Mouse (Mus musculus): Measurements from ENCODE around the gene Sik2. TPM values are rescaled to one million over a fixed set of nuclear protein-coding genes. Genes with fewer than 3 reads are reported as not detected.

The Sik2 gene
- total RNA-seq, 1 experiment from 2014 or later: 137 TPM

DNA sequence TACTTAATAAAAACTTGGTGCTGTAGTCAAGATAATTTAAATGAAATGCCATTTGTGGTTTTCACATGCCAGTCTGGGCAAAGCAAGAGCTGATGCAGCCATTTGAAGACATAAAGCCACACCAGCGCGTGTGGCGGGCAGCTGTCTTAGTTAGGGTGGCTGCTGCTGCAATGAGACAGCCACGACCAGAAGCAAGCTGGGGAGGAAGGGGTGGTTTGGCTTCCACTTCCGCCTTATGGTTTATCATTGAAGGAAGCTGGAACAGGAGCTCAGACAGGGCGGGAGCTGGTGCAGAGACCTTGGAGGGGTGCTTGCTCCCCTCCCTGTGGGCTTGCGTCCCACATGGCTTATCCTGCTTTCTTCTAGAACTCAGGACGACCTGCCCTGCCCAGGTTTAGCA lies 143.1 kb downstream of the Sik2 start:
- no peak for DNase-seq

DNA sequence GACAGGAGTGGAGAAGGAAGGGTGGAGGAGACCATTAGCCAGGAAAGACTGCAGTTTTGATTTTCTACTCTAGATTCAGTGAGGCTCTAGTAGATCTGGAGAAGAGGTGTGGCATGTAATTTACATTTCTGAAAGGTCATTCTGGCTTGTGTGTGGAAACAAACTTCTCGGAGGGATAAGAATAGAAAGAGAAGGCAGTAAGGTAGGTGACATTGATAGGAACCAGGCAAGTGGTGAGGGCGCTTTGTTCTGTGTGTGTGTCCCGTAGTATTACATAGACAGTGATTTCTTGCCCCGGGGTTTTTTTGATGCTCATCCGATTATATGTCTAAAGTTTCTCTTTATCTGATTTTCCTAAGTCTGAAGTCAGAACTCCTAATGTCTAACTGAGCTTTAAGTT lies 144.0 kb downstream of the Sik2 start:
- DNase-seq: no peak

DNA sequence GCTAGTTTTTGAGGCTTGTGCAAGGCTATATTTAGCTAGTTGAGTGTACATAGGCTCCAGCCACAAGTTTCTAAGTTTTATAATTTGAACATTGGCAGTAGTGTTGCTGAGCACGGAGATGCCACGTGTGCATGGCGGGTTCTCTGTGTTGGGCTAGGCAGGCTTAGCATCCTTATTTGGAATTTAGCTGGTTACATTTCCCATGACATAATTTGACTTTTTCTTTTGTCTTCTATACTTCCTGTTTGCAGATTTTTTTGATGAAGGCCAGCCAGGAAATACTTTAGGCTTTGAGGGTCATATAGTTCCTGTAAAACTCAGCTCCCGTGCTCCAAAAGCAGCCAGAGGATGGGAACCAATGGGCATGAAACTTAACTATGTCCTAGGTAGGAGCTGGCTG lies 145.0 kb downstream of the Sik2 start:
- no peak for DNase-seq

DNA sequence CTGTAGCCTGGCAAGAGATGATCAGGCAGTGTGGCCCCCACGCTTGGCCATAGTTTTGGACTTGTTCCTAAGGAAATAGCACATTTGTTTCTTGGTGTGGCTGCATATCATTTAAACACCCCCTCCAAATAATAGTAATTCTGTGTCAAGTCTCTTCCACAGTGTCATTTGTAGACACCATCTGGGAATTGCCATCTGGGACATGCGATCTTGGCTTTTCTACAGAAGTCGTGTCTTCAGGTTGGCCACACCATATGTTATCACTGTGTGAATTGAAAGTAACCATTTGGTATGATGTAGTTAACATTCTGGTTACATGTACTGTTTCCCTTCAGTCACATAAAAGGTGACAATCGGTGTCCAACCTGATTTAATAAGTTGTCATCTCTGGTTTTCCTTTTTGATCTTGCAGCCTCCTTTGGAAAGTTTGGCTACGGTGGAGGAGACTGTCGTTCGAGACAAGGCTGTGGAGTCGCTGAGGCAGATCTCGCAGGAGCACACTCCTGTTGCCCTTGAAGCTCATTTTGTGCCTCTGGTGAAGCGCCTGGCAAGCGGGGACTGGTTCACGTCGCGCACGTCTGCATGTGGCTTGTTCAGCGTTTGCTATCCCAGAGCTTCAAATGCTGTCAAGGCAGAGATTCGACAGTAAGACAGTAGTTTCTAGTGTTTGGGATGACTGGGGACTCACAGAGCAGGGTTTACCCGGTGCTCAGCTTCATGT lies 147.6 kb downstream of the Sik2 start:
- DNase-seq: no peak

DNA sequence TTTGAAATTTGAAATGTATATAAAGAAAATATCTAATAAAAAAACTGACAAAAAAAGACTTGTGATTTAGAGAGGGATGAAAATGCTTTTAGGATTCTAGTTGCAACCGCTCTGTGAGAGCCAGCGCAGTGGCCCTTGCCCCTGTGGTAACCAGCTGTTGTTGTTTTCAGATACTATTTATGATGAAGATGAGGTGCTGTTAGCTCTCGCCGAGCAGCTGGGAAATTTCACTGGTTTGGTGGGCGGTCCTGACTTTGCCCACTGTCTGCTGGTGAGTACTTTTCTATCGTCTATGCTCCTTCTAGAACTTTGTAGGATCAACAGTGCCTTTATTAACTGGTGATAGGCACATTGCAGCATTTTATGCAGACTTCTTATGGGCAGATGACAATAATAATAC lies 150.2 kb downstream of the Sik2 start:
- DNase-seq: no peak

DNA sequence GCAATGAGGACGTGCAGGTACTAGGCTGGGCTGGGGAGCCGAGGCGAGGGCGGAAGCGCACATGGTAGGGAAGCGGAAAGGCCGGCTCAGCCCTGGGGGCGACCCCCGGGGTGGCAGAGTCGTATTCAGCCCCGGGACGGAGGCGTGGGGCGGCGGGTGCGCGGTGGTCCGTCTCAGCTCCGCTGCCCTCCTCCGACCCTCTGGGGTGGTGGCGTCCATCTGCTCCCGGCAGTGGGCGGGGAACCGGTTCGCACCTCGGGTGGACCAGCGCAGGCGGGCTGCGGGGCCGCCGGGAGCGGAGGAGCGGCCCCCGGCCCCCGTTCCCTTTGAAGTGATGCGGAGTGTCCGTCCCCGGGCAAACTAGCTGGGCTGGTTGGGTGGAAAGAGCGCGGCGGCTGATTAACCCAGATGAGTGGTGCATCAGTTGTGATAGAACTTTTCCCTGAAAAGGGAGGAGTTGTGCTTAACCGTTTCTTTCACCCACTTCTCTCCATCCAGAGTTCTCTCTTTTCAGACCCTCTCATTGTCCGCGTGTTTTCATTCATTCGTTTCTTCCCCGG lies 151.7 kb downstream of the Sik2 start:
- DNase-seq: peak; percentile 64

DNA sequence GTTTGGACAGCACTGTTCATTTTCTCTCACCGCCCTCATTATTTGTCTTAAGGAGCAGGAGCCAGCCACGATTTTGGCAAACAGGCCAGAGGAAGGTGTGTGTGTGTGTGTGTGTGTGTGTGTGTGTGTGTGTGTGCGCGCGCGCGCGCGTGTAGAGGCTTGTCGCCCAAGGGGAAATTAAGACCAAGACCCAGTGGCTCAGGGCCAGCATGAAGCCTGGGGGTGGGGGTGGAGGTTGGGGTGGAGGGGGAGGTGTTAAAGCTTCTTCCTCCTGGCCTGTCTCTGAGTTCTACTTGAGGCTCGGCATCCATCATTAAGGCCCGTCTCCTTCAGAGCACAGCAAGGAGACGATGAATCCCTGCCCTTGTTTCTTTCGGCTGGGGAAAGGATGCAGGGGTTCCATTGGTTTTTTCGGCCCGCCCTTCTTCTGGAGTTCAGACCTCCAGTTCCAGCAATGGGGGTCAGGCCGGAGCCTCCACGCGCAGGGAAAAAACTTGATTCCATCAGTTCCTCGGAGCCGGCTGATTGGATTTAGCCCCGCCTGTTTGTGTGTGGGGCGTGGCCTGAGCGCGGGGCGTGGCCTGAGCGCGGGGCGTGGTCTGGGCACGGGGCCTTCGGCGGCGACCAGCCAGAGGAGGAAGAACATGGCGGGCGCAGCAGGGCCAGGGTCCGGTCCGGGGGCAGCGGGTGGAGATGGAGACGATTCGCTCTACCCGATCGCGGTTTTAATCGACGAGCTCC lies 152.4 kb downstream of the Sik2 start:
- peak; percentile 95 for DNase-seq

DNA sequence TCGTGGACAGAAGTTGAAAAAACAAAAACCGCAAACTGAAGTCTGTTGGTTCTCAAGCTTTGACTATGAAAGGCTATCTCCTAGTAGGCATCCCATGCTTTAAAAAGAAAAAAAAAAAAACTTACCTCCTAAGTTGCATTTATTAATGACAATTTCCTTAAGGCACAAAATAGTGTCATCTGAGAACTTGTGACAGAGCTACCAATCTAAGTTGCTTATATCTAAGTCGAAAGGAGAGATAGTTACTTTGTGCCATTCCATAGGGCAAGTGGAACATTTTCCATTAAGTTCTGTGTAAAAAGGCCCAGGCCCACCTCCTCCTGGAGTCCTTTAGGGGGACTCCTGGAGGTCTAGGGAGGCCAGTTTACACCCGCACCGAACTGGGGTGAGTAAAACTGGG lies 153.1 kb downstream of the Sik2 start:
- DNase-seq: no peak

DNA sequence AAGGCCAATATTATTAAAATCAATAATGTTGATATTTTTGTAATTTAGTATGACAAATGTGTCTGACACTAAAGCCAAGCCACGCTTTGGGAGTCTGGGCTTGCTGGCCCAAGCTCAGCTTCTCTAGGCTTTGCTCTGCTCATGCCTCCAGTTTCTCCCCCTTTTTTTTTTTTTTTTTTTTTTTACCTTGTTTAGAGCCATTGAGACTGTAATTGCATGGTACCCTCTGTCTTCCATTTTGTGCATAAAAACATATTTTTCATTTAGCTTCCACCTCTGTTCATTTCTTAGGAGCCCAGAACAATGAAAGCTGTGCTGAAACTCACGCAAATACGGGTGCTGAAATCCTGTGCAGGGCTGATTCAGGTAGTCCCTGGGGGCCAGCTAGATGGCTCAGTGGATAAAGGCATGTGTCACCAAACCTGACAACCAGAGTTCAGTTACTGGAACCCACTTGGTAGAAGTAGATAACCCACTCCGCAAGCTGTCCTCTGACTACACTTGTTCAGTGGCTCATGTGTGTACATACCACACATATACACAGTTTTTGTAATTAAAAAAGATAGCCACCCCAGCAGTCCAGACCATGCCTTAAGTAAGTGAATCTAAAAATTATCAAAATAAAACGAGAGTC lies 153.6 kb downstream of the Sik2 start:
- no peak for DNase-seq

DNA sequence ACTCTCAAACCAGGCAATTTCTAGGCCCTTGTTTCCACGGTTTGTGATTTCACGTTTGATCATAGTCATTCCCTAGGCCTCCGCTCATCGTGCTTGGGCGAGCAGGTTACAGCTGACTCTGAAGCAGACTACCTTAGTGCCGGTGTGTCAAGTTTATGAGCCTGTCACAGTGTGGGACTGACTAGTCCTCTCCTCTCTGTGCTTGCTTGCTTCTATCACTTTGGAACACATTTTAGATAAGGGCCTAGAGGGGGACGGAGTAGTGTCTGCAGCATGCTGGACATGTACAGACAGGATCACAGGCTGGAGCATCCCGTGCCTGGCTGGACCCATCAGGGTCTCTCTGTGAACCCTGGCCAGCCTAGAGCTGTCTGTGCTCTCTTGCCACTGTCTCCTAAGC lies 154.5 kb downstream of the Sik2 start:
- DNase-seq: no peak

DNA sequence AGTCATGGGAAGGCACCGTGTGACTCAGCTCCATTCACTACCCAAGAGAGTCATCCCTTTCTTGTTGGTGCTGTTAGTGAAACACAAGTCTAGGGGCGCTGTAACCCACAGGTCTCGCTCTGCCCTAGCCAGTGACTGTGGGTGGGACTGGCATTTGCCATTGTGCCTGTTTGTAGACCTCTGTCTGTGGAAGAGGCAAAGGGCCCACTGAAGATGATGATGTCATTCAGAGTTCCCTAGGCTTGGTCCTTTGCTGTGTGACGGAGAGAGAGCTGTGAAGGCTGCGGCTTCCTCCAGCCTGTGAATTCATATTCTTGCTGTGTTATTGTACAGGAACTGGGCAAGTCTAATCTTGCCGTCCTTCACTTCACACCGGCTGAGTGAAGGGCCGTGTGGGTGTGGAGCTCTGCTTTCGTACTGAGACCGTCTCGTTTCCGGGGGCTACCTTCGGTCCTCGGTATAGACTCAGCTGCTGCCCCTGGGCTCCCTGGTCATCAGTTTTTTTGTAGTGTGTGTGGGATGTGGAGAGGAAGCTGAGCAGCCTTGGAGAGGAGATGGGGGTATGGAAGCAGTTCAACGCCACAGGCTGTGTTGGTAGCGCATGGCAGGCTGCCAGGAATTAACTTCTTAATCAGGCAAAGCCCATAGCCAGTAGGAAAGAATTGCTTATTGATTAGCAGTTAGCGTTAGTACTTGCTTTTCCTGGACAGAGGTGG lies 156.1 kb downstream of the Sik2 start:
- DNase-seq: peak; percentile 29

DNA sequence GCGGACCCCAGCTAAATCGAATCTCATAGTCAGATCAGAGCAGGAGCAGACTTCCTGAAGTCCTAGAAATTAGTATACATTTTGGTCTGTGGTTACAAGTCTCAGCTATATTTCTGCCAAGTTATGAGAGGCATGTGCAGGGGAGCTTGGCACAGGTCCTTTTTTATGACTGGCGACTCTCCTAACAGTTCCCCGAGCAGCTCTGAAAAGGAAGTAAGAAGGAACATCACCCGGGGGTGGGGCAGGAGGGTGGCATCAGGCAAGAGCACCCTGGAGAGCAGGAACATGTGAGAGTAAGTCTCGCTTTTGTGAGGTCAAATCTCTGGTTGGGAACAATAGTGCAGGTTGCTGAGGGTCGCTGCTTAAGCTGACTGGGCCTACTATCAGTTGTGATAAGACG lies 158.2 kb downstream of the Sik2 start:
- DNase-seq: no peak

DNA sequence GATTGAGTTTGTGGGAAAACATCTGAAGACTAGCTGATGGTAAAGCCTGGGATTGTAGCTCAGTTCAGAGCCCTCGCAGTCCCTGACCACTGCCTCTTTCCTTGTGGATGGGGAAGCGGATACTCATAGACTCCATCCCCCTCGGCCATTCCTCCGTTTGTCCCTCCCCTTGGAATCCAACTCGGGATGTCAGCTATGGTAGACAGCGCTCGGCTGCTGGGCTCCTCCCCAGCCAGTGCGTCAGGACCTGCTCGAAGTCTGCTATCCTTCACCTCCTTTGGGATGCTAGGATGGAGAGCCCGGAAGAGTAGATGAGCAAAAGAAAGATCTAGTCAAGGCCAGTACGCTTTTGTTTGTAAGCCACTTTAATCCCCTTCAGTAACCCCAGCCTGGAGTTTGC lies 158.6 kb downstream of the Sik2 start:
- no peak for DNase-seq

DNA sequence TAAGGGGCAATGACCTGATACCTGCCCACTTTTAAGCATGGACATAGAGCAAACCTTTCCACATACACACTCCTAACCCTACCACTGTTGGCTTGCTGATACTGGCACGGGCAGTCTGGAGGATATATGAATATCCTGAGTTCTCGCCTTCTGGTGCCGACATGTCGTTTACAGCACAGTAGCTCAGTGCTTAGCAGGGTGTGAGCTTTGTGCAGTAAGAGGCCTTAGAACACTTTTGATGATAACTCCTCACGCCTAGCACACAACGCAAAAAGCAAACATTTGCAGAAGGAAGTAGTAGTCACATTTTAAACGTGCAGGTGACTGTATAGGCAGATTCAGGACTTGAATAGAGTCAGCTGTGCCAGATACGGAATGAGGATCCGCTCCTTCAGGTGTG lies 159.1 kb downstream of the Sik2 start:
- DNase-seq: no peak

DNA sequence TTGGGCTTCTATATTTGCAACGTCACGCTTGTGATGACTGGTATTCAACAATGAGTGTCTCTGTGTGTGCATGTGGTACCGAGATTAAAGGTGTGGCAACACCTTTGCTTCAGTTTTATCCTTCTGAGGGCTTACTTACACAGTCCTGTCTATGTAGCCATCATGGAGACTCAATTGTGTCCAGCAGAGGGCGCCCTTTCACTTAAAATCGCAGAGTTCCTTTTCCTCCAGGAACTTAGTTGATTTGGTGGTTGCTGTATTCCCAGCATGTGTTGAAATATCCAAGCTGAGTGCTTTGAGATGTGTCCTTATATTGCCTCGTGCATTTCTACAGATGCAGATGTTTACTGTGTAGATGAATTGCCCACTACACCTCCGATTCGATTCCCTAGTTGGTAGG lies 159.6 kb downstream of the Sik2 start:
- peak; percentile 94 for DNase-seq

DNA sequence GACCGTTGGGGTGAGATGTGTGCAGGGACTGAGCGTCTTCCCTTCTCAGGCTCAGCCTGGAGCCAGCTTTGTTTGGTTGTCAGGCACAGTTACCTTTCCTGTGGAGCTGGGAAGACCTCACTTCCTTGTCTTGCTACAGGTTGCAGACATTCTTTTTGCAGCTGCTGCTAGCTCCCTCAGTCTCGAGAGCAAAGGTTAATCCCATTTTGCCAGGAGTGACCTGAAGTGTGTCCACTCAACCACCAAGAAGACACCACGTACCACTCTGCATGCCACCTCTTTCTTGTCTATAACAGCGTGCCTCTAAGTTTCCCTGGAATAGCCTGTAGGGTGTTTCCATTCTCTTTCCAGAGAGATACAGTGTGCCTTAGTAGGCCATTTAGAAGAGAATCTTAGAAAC lies 160.1 kb downstream of the Sik2 start:
- no peak for DNase-seq

DNA sequence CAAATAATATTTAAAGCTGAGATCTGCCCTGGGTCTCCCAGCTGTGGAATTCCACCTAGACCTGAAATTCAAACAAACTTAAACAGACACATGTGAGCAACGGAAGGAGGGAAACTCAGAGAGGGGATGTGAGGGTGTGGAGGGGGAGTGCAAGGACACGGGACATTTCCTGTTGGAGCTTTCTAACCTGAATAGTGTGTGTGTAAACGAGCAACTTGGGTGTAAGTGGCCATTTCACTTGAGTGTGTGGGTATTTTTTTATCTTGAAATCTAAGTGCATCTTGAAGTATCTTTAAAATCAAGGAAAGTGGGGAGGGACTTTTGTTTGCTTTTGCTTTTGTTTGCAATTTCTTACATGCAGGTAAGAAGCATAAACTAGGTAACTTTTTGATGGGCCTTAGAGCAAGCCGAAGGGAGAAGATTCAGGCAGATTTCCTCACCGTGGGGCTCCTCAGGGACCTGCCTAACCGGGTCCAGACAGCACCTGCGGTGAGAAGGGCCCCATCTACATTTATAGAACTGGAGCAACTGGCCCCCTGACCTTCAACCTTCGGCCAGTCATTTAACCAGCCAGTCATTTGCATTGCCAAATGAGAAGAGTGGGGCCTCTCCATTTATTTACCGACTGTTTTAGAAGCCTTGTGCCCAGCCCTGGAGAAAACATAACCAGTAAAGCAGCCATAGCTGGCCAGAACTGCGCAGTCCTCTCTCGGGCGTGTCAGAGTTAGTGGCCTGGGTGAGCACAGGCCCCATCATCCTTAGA lies 161.1 kb downstream of the Sik2 start:
- DNase-seq: no peak

DNA sequence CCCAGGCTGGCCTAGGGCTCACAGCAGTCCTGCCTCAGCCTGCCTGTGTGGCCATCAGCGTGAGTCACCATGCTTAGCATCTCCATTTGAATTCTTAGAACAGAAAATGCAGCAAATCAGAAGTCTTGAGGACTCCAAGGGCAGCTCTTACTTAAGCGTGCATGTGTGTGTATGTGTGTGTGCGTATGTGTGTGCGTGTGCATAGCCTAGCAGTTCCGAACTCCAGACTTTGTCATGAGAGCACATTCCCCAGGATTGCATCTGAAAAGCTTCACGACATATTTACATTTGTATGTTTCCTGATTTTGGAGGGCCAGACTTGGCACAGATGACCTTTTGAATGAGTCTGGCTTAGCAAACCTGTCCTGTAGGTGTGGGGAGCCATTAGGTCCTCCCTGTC lies 161.7 kb downstream of the Sik2 start:
- no peak for DNase-seq

DNA sequence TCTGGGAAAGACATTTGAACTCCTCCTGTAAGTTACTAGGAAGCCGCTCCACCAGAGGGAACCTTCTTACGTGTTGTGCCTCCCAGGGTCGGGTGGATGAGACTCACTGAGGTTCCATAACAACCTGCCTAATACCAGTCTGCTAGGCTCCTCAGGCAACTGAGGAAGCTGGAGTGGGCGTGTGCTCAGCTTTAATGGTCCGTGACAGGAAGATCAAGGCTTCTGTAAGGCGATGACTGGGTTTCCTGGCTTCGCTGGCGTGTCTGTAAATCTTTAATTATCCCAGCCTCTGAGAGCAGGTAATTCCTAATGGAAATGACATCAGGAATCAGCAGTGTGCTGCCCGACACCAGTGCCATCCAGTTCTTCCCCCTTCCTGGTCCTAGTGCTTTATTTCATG lies 163.3 kb downstream of the Sik2 start:
- no peak for DNase-seq

DNA sequence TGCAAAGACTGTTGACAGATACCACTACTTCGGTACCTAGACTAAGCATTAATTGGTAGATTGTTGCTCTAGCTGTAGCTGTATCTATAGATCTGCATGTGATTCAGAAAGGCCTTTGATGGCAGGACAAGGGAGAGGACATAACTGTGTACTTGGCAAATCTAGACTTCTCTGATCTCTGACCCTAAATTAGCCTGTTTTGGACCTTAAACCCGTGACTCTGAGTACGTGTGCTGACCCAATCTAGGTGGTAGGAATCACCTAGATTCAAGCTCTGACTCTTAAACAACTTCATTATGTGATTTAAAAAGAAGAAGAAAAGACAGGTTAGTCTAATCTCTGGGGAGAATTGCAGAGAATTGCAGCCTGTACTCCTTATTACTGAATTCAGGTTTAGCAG lies 163.8 kb downstream of the Sik2 start, which contains the start of gene Ppp2r1b:
Gene Ppp2r1b (plus strand): TSS at position 221 of the 400 bp plus-strand sequence.
- no peak for DNase-seq

All from adrenal gland, postnatal 14 days (tissue).